Mouse (Mus musculus) hindbrain, embryonic 14.5 days (tissue): ENCODE results near the gene Coq8b. TPM values are rescaled to one million over a fixed set of nuclear protein-coding genes. Genes with fewer than 3 reads are reported as not detected.
A peak's percentile ranks its signal among the peaks of the same experiment; 100 is the strongest.

Experiments used
- ATAC-seq: fragments of 200-750 bp; cut with Nextera tagmentation; 2 replicates; pipeline ENCODE4 v1.8.0; 2017; ENCODE audit warnings: moderate number of reproducible peaks, mild to moderate bottlenecking, moderate TSS enrichment, moderate library complexity; ENCODE audit not compliant: low FRiP score
- DNase-seq: peaks from one replicate; pipeline ENCODE4 v3.0.0-alpha.2; 2015; ENCODE audit warnings: low spot score
- H3K27ac ChIP-seq: fragments of 300-500 bp; sonication (generic); 2 replicates; pipeline ENCODE4 v1.5.1; 2014; ENCODE audit warnings: mild to moderate bottlenecking, moderate library complexity
- H3K27me3 ChIP-seq: fragments of 300-500 bp; sonication (generic); 2 replicates; pipeline ENCODE4 v1.6.1; 2014; ENCODE audit warnings: mild to moderate bottlenecking, low read length, mixed read lengths; ENCODE audit not compliant: control insufficient read depth, insufficient read depth
- H3K36me3 ChIP-seq: fragments of 300-500 bp; sonication (generic); replicated peaks from 2 replicates; pipeline ENCODE4 v1.6.1; 2014; ENCODE audit not compliant: control insufficient read depth, insufficient read depth
- H3K4me1 ChIP-seq: fragments of 300-500 bp; sonication (generic); replicated peaks from 2 replicates; pipeline ENCODE4 v1.6.1; 2014; ENCODE audit warnings: antibody characterized with exemption, low read length, mixed read lengths; ENCODE audit not compliant: control insufficient read depth, insufficient read depth
- H3K4me2 ChIP-seq: fragments of 300-500 bp; sonication (generic); replicated peaks from 2 replicates; pipeline ENCODE4 v1.6.1; 2014; ENCODE audit warnings: mild to moderate bottlenecking, moderate library complexity
- H3K4me3 ChIP-seq: fragments of 300-500 bp; sonication (generic); replicated peaks from 2 replicates; pipeline ENCODE4 v1.5.1; 2014; ENCODE audit warnings: mild to moderate bottlenecking, low read length
- H3K9ac ChIP-seq: fragments of 300-500 bp; sonication (generic); 2 replicates; pipeline ENCODE4 v1.6.1; 2014
- H3K9me3 ChIP-seq: fragments of 300-500 bp; sonication (generic); 2 replicates; pipeline ENCODE4 v1.6.1; 2016; ENCODE audit warnings: low read length; ENCODE audit not compliant: control insufficient read depth
- WGBS: fragments of 180-500 bp; shearing (Covaris S2); extraction: QIAGEN DNeasy Blood & Tissue Kit; methylation state at CpG from one replicate; pipeline ENCODE4 v1.1.7; 2014; 5-methylcytosine and 5-hydroxymethylcytosine counted together
- polyA plus RNA-seq: library from polyadenylated mRNA; unstranded; fragments of >200 nt; fragmentation: Nextera tagmentation; extraction: Ambion mirVana; gene quantifications from 2 replicates; pipeline ENCODE4 v1.2.1, GENCODE M21; 2014

Coq8b gene
- polyA plus RNA-seq, 1 experiment from 2014 or later, result 17.8 TPM

DNA sequence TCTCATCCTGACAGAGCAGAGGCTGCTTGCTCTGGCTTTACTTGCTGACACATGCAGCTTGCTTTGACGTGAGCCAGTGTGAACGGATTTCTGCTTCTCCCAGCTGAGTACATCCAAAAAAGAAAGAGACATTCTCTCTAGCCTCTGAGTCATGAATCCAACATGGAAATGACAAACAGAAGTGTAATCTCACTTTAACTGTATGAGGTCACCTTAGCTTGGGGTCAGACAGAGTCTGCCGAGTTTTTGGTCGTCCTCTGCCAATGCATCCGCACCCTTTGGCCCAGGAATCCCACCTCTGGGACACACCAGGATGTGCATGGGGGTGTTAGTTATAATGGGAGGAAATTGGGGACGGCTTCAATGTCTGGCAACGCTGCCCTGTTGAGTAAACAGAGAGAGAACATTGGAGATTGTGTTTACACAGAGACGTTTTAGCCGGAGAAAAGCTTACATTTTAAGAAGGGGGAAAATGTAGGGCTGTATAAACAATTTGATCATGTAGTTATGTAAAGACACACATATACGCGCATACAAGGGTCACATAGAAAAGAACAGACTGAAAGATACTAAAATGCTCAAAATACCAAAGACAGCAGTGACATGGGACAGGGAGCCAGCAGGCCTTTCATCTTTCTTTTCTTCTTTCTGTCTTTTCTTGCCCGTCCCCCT, 59.1 kb downstream of the Coq8b start:
- no peaks in the 10 kb centered on the region for H3K4me1 ChIP-seq
- H3K4me3 ChIP-seq, result no peak overlapping the region
- no peak for DNase-seq
- 72% methylated on average over 12 of the region's 12 CpGs for WGBS
- H3K4me2 ChIP-seq, result no peak overlapping the region
- H3K9ac ChIP-seq, result no peak overlapping the region
- no peaks in the 10 kb centered on the region for H3K36me3 ChIP-seq
- no peaks in the 10 kb centered on the region for H3K27me3 ChIP-seq
- no peak overlapping the region for H3K27ac ChIP-seq
- no peak for ATAC-seq
- no peaks in the 10 kb centered on the region for H3K9me3 ChIP-seq

- H3K27ac ChIP-seq, result no peak overlapping the region
- H3K4me2 ChIP-seq, result no peak overlapping the region
- DNase-seq, result no peak
- H3K9me3 ChIP-seq, result no peaks in the 10 kb centered on the region
- ATAC-seq, result no peak
- H3K4me1 ChIP-seq, result no peaks in the 10 kb centered on the region
- no peaks in the 10 kb centered on the region for H3K36me3 ChIP-seq
- no peaks in the 10 kb centered on the region for H3K27me3 ChIP-seq
- 86% methylated on average over 4 of the region's 4 CpGs for WGBS
- H3K4me3 ChIP-seq, result no peak overlapping the region
- no peak overlapping the region for H3K9ac ChIP-seq
Observed at GRCm38 (mm10) chr7:27295956-27296355, 63.1 kb downstream of the Coq8b start.

DNA sequence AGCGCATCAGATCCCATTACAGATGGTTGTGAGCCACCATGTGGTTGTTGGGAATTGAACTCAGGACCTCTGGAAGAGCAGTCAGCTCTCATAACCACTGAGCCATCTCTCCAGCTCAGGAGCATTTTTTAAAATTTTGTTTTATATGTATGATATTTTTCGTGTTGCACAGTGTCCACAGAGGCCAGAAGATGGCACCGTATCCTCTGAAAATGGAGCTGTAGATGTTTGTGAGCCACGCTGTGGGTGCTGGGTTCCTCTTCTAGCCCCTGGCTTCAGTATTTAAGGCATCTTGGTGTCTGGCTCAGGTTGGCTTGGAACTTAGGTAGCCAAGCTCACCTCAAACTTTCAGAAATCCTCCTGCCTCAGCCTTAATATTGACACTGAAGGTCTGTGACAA, 63.7 kb downstream of the Coq8b start:
- H3K36me3 ChIP-seq, result no peaks in the 10 kb centered on the region
- H3K9me3 ChIP-seq, result no peaks in the 10 kb centered on the region
- DNase-seq, result no peak
- H3K4me2 ChIP-seq, result no peak overlapping the region
- no peak overlapping the region for H3K4me3 ChIP-seq
- no peaks in the 10 kb centered on the region for H3K4me1 ChIP-seq
- WGBS, result 87% methylated on average over 4 of the region's 4 CpGs
- no peak for ATAC-seq
- no peak overlapping the region for H3K9ac ChIP-seq
- H3K27me3 ChIP-seq, result no peaks in the 10 kb centered on the region
- H3K27ac ChIP-seq, result no peak overlapping the region

- 89% methylated on average over 16 of the region's 16 CpGs for WGBS
Observed at GRCm38 (mm10) chr7:27298033-27298610, 65.3 kb downstream of the Coq8b start.

DNA sequence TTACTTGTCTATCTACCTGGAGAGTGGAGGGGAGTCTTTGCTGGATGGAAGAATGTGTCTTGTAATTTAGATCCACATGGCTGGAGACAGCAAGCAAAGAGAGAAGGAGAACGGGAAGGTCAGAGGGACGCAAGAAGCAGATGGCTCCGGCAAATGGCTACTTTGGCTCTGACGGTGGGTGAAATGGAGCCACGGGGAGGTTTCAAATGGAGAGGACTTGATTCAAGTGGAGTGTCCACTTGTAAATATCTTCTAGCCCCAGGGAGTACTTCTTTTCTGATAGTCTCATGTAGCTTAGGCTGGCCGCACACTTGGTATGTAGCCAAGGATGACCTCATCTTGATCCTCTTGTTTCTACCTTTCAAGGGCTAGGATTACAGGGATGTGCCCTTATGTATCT, 66.0 kb downstream of the Coq8b start:
- Histone ChIP-seq H3K36me3 (no peaks in the 10 kb centered on the region), H3K27ac (no peak overlapping the region), H3K9me3 (no peaks in the 10 kb centered on the region), H3K27me3 (no peaks in the 10 kb centered on the region), H3K4me2 (no peak overlapping the region), H3K9ac (no peak overlapping the region), H3K4me1 (no peaks in the 10 kb centered on the region), H3K4me3 (no peak overlapping the region)
- WGBS, result 84% methylated on average over 6 of the region's 6 CpGs
- no peak for ATAC-seq
- no peak for DNase-seq

More at GRCm38 (mm10) chr7:27298033-27298610, 65.3 kb downstream of the Coq8b start:
- no peak overlapping the region for H3K4me2 ChIP-seq
- no peak overlapping the region for H3K27ac ChIP-seq
- no peak overlapping the region for H3K9ac ChIP-seq
- no peaks in the 10 kb centered on the region for H3K36me3 ChIP-seq
- H3K9me3 ChIP-seq, result no peaks in the 10 kb centered on the region
- DNase-seq (no peak), ATAC-seq (no peak)
- no peaks in the 10 kb centered on the region for H3K27me3 ChIP-seq
- no peak overlapping the region for H3K4me3 ChIP-seq
- H3K4me1 ChIP-seq, result no peaks in the 10 kb centered on the region

- H3K36me3 ChIP-seq, result no peaks in the 10 kb centered on the region
- ATAC-seq, result no peak
- H3K27me3 ChIP-seq, result no peaks in the 10 kb centered on the region
- no peak overlapping the region for H3K9ac ChIP-seq
- H3K4me3 ChIP-seq, result no peak overlapping the region
- no peak overlapping the region for H3K4me2 ChIP-seq
- no peak for DNase-seq
- no peaks in the 10 kb centered on the region for H3K4me1 ChIP-seq
- no peaks in the 10 kb centered on the region for H3K9me3 ChIP-seq
- 87% methylated on average over 4 of the region's 4 CpGs for WGBS
- H3K27ac ChIP-seq, result no peak overlapping the region
Observed at GRCm38 (mm10) chr7:27300351-27300750, 67.5 kb downstream of the Coq8b start.

- Histone ChIP-seq H3K27ac (no peak overlapping the region), H3K9ac (no peak overlapping the region), H3K36me3 (no peaks in the 10 kb centered on the region), H3K9me3 (no peaks in the 10 kb centered on the region), H3K27me3 (no peaks in the 10 kb centered on the region), H3K4me1 (no peaks in the 10 kb centered on the region), H3K4me2 (no peak overlapping the region), H3K4me3 (no peak overlapping the region)
- DNase-seq (no peak), ATAC-seq (no peak)
- WGBS, result 77% methylated on average over 5 of the region's 5 CpGs
Observed at GRCm38 (mm10) chr7:27300801-27301200, 68.0 kb downstream of the Coq8b start.

- ATAC-seq (no peak), DNase-seq (peak; percentile 70)
- Histone ChIP-seq H3K27ac (no peak overlapping the region), H3K4me2 (no peak overlapping the region), H3K4me1 (no peaks in the 10 kb centered on the region), H3K9ac (no peak overlapping the region), H3K9me3 (no peaks in the 10 kb centered on the region), H3K27me3 (no peaks in the 10 kb centered on the region), H3K4me3 (no peak overlapping the region), H3K36me3 (no peaks in the 10 kb centered on the region)
- 10% methylated on average over 11 of the region's 11 CpGs for WGBS
Observed at GRCm38 (mm10) chr7:27302172-27302571, 69.3 kb downstream of the Coq8b start.

DNA sequence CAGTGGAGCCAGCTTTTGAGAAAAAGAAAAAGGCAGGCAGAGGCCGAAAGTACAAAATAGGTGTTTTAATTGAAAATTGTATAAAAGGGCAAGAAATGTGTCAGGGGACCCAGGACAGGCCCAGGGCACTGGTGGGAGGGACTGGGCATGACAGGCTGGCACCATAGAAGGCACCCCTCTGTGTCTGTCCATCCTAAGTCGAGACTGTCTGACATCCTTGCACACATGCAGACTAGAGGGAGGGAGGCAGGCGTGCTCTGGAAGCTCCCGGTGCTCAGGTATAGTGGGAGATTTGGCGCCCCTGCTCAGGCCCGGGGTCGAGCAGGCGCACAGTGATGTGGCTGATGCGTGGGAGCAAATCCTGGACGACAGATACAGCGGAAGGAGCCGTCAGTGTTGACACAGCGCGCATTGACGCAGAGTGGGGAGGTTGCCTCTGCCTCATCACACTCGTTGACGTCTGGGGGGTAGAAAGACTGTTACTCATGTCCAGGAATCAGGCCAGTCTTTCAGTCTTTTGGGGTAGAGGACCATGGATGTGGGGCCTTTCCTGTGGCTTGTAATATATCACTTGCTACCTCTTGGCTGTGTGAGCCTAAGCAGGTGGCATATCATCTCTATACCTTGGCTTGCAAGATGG, 72.4 kb downstream of the Coq8b start:
- no peak overlapping the region for H3K9ac ChIP-seq
- H3K4me1 ChIP-seq, result no peaks in the 10 kb centered on the region; the same call in 1 of the 2 replicates
- DNase-seq (no peak), ATAC-seq (no peak)
- H3K36me3 ChIP-seq, result no peaks in the 10 kb centered on the region; the same call in 1 of the 2 replicates
- no peaks in the 10 kb centered on the region for H3K9me3 ChIP-seq
- 89% methylated on average over 17 of the region's 17 CpGs for WGBS
- H3K27me3 ChIP-seq, result peaks cover 4% of the 10 kb centered on the region; the same call in 1 of the 2 replicates
- no peak overlapping the region for H3K27ac ChIP-seq
- no peak overlapping the region for H3K4me3 ChIP-seq
- H3K4me2 ChIP-seq, result no peak overlapping the region
